Mouse (Mus musculus) mammary gland, adult 2 months (tissue): Measurements from ENCODE around the gene Irx4. TPM values are rescaled to one million over a fixed set of nuclear protein-coding genes. Genes with fewer than 3 reads are reported as not detected.

ENCODE experiments used
- polyA plus RNA-seq: library from polyadenylated mRNA; depleted of rRNA; stranded (reverse); fragments of >200 nt; gene quantifications from 2 replicates; pipeline ENCODE4 v1.2.3, GENCODE M21; 2012; ENCODE audit warnings: low replicate concordance; rRNA removed

Gene Irx4
- polyA plus RNA-seq = 3.0 and 6.8 TPM in 2 replicates

GRCm38 (mm10) chr13:73260354-73261035, at the start of gene Irx4:
Gene Irx4 (plus strand): TSS chr13:73260479.

Other genes with a start within 250 kb of the Irx4 start
- gene Mrpl36, start 68.0 kb downstream of the Irx4 start, polyA plus RNA-seq = 120 and 170 TPM in 2 replicates
- gene Ndufs6, start 68.1 kb downstream of the Irx4 start, polyA plus RNA-seq = 42.9 and 74.7 TPM in 2 replicates
- gene Lpcat1, start 206.7 kb downstream of the Irx4 start, polyA plus RNA-seq = 33.2 and 42.2 TPM in 2 replicates